Mouse (Mus musculus) urinary bladder, adult 2 months (tissue): ENCODE measurements around the gene Sun1. TPM values are rescaled to one million over a fixed set of nuclear protein-coding genes. Genes with fewer than 3 reads are reported as not detected.

Experiments
- DNase-seq: peaks from one replicate; pipeline ENCODE4 v3.0.0; 2022; ENCODE audit warnings: low spot score
- polyA plus RNA-seq: library from polyadenylated mRNA; depleted of rRNA; stranded (reverse); fragments of >200 nt; gene quantifications from 2 replicates; pipeline ENCODE4 v1.2.3, GENCODE M21; 2012

Gene Sun1
- polyA plus RNA-seq, 1 experiment: 91.7 TPM

DNA sequence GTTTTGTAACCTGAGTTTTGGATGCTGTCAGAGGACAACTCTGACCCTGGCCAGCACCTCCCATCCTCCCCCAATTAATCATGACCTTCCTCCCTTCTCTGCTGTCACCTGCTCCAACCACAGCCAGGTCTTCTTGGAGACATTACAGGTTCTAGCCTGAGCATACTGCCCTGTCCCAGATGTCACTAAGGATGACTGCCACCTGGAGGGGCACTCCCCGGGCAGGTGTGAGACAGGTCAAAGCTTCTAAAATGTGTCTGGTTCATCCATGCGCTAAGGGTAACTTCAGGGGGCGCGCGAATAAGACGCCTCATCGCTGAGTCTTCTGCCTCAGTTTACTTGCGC, 51.3 kb downstream of the Sun1 start:
- DNase-seq: no peak

DNA sequence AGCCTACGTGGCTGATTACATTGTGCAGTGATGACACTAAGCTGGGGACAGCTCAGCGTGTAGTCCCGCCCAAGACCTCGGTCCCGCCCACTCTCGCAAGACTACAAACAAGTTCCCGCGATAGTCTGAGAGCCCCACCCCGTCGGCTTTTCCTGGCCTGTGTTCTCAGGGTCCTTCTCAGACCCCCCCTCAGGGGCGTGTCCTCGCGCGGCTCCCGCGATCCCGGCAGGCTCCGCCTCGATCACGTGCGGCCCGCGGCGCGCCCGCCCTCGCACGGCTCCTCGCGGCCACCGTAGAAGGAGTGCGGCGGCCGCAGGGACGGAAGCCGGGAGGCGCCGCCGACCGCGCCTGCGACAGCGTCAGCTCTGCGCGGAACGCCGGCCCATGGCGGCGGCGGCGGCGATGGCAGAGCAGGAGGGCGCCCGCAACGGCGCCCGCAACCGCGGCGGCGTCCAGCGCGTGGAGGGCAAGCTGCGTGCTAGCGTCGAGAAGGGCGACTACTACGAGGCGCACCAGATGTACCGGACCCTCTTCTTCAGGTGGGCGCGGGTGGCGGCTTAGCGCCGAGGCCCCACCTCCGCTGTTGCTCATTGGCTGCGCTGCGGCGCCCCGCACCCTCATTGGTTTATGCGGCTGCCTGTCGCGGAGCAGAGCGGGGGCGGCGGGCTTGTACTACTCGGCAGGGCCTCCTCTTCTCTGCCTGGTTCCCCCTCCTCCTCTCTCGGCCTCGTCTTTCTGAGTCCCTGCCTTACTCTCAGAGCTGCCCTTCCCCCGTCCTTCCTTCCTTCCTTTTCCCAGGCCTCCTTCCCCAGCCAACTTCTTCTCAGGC, 51.9 kb downstream of the Sun1 start, which contains the start of gene Get4:
Get4 (plus strand) TSS at position 244 of the 829 bp plus-strand sequence.
- DNase-seq: peak; percentile 99

DNA sequence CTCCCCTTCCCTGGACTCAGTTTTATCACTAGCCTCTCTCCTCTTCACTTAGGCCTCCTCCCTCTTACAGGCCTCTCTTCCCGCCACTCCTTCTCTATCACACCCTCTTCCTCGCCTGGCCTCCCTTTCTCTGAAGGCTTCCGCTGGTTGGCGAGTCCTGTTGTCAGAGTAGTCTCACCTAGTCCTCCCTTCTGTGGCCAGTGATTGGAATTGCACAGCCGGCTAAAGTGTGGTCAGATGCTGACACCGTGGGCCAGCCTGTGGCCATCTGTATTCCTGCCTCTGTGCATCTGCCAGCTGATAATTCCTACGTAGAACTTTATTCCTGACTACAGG, 52.4 kb downstream of the Sun1 start:
- no peak for DNase-seq

DNA sequence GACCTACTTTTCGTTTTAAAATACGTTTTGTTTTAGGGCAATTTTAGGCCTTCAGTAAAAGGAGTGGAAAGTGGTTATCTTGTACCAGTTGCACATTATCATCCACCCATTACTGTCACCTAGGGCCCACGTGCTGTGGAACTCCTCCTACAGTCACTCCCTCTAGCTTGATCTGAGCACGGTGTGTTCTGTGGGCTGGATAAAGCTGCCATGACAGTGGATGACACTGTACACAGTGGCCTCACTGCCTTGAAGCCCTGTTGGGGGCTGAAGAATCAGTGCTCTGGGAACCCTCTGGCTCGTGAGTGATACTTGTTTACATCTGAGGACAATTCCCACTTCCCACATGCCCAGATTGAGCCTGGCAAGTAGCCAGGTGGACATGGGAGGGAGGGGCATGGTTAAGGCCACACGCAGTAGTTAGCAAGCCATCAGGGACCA, 52.9 kb downstream of the Sun1 start:
- no peak for DNase-seq

DNA sequence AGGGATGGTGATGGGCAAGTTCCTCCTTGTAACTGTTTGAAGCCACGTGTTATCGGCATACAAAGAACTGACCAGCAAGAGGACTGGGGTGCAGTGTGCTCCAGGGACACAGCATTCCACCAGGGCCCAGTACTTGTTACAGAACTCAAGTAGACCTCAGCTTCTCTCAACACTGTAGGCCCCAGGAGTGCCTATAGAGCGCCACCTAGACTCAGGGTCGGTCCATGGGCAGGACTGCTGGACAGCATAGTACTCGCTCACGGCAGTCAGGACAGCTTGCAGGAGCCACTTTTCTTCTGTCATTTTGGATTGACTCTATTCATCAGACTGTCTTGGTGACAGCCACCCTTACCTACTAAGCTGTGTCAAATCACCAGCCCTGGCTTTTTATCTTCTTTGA, 54.5 kb downstream of the Sun1 start:
- no peak for DNase-seq

DNA sequence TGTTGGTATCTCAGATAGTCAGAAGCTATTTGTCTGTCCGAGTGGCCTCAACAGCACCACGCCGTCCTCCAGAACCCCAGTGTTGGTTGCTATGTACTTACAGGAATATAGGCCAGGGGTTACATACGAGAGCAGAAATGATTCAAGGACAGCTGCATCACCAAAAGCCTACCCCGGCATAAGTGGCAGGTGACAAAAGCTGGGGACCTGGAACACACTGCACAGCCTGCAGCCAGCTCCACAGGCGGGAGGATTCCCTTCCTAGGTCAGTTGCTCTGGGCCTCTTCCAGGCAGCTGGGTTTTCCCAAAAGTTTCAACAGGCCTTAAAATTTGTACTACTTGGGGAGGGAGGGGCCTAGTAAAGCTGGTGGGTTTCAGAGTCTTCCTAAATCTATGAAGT, 55.3 kb downstream of the Sun1 start:
- no peak for DNase-seq

DNA sequence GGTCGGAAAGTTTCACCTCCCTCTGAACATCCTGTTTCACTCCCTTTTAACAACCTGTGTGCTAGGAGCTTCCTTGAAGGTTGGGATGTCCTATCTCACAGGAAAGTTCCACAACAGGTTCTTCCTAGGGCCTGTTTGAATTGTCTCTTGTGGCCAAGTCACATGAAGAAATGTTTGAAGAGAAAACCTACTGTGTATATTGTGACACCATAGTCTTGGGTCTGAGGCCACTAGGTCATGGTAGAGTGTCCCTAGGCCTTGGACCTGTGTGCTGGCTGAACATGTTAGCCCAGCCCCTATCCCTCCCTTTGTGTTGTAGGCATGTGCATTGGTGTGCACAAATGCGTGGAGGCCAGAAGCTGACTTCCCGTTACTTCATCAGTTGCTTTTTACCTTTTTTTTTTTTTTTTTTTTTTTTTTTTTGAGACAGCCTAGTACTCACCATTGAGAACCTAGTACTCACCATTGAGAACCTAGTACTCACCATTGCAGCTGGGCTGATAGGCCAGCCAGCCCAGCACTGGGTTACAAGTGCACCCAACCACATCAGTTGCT, 55.9 kb downstream of the Sun1 start:
- no peak for DNase-seq

DNA sequence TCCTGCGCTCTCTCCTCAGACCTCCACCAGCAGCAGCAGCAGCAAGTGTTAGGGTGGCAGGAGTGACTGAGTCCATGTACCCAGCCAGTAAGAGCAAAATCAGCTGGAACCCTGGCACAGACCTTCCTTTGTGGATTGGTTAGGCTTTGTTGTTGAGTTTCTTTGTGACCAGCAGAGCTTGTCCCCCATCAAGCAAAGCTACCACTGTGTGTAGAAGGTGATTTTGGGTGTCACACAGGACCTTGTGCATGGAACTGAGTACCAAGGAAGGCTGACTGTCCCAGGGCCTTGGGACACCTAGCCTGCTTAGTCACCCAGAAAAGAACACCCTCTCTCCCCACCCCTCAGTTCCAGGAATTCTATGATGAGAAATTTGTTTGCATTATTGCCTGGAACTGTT, 56.8 kb downstream of the Sun1 start:
- no peak for DNase-seq

DNA sequence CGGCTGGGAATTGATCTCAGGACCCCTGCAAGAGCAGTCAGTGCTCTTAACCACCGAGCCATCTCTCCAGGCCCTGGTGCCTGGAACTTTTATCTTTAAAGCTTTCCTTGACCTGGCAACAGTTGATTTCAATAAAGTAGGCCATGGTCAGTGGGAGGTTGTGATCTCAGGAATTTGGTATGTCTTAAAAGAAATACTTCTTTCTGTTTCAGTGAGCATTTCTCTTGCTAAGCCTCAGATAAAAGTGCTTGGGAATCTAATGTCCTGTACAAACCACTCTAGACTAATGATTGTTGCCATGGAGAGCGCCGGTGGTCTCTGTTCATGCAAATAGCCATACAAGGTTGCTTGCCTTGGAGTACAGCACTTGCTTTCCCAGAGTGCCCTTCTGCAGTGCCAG, 57.4 kb downstream of the Sun1 start:
- DNase-seq: no peak

DNA sequence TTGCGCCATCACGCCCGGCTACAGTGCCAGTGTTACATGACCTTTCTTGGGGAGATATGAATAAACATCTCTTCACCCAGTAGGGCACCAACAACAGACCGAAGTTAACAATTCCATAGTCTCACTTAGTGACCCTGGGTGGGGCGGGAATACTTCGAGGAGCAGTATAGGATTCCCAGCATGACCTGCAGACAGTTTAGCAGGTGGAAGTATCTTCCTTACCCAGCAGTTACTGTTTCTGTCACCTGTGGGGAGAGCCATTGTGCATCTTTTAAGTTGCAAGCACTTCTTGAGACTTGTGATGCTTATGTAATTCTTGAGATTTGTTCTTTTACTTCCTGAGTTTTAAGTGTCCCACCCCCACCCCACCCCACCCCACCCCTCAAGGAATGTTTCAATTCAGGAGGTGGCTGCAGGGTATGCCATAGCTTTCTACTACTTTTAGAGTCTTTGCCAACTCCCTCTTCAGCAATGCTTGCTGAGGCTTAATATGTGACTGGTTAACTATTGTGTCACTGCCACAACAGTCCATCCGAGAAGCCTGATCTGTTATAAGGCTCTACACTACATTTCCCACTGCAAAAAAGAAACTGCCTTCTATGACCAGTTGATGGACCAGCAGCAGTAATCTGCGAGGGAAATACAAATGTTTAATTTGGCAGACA, 58.1 kb downstream of the Sun1 start:
- no peak for DNase-seq

DNA sequence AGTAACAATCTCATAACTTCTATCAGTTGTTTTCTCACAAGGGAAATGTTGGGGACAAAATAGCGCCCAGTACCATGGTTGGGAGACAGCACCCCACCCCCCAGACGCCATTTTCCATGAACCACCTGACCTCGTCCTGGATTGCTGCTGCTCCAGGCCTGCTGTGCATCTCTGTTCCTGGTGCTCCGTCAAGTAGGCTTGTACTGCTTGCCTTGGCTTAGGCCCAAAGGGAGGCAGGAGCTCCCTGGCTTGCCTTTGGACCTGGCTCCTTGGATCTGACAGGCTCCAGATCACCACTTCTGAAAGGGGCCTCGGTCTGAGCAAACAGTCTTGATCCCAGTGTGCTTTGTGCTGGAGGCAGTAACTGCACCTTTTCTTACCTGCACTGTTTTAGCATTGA, 59.4 kb downstream of the Sun1 start:
- DNase-seq: no peak

DNA sequence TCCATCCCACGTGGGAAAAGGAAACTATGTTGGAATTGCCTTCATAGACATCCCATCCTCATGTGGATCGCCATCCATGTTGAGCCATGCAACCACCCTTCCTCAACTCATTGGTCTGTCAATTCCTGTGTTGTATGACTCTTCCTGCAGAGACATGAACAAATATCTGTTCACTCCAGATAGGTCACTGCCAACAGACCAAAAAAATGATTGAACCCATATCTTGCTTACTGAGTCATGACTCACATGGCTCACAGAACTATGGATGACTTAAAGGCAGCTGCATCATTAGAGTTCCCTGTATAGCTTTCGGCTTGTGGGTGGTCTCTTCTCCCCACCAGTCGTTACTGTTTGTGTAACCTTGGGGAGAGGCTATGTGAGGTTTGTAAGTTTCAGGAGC, 61.0 kb downstream of the Sun1 start:
- no peak for DNase-seq

DNA sequence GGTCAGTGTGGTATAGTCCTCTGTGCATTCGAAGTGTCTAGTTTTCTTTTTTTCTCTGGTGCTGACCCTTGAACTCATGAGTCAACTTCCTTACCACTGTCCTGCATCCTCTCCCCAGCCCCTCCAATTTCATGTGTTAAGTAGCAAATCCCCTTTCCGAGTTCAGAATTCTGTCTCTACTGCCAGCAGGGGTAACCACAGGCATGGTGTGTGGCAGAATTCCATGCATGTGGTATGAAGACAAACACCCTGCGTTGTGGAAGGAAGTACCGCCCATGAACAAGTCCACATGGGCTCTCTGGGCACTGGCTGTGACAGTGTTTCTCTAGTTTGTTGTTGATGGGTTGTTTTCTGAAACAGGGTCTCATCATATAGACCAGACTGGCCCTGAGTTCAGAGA, 67.2 kb downstream of the Sun1 start:
- DNase-seq: no peak

DNA sequence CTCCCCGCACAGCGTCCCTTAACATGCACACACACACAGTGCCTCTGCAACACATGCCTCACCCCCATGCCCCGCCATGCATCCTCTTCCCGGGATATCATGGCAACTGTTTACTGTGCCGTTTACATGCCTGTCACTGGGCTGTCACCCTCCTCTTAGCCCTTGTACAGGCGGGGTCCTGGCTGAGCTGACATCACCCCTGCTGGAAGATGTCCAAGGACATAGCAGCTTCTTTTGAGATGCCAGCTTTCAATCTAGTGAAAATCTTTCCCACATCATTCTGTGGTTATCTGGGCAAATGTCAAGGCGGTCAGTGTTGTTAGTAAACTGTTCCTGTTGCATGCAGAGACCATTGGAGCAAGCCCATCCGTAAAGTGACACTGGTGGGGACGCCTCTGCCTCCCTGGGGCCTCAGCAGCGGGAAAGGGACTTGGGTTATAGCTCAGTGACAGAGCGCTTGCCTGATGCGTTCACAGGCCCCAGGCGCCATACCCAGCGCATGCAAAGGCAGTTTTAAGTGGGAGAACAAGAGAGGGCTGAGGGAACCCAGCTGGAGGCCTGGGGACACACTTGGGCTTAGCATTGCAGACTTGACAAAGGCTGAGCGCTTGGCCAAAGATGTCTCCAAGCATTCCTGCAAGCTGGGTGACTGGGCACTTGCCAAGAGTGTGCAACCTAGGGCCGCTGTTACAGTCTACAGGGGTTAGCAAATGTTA, 70.5 kb downstream of the Sun1 start:
- DNase-seq: no peak

DNA sequence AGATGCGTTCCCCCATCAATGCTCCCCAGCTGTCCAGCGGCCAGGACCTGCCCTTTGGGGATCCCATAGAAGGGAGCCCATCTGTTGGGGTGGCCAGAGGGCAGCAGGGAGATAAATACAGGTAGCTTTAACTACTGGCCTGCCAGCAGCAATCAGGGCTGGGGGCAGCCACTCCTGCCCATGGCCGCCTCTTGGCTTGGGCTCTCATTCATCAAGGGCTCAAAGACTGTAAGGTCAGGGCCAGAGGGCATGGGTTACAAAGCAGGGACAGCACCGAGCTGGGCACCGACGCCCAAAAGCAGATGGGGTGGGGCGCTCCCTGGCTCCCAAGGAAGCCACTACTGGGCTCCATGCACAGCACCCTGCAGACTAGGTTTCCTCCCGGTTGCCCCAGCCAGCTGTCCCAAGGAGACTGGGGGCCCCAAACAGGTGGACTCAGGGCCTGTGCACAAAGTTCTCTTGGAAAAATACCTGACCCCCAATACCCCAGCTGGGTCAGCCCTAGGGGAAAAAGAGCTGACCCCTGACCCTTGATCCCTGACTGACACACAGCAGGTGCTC, 71.6 kb downstream of the Sun1 start:
- DNase-seq: no peak

DNA sequence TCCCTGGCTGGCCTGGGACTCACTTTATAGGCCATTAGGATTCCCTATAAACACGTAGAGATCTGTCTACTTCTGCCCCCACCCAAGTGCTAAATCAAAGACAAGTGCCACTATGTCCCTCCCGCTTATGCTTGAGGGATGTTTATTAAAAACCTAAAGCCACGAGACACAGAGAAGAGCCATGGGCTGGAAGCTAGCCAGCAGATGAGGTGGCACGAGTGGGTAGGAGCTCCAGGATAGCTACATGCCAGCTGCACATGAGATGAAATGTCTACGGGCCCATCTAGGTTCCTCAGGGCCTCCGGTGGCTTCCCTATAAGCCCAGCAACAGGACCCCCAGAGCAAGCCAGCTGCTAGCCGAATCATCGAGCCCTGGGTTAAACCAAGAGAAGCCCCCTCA, 76.8 kb downstream of the Sun1 start:
- DNase-seq: no peak

DNA sequence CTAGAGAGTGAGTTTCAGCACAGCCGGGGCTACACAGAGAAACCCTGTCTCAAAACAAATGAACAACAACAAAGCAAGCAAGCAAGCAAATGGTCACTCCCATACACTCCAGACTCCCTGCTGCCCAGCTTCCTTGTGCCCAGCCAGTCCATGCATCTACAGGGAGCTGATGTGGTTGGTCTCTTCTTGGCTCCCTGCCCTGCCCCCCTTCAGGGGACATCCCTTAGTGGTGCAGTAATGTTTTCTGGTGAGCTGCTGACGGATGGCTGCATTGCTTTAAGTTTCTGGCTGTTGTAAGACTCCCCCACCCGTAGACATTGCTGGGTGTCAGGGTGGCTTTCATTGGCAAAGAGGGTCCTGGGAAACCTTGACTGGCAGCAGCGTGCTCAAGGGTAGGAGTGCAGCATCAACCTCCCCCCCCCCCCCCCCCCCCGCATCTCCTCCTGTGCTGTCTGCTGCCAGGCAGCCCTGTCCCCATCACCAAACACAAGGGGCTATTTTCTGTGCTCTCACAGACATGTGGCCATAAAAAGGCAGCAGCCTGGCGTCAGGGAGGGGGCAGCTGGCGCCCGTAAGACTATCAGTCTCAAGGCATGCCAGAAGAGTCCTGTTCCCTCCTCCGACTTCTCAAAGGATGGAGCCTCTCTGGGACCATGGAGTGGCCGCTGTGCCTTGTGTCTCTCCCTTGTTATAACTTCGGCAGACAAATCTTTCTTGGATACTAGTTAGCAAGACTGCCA, 81.1 kb downstream of the Sun1 start:
- DNase-seq: no peak

DNA sequence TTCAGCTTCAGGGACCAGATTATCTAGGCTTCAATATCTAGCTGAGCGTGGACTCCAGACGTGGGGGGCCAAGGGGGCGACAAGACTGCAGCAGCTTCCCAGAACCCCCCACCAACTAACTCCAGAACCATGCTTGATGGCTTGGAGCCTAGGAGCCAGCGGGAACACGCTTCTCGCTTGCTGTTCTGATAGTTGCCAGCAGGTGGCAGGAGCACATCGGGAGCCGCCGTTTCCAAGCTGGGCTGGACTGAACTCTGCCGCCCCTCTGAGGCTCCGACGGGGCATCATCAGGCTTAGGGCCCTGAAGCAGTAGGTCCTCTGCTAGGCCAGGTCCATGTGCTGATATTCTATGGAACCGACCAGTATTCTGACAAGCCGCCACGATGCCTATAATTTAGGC, 81.8 kb downstream of the Sun1 start:
- peak; percentile 77 for DNase-seq

DNA sequence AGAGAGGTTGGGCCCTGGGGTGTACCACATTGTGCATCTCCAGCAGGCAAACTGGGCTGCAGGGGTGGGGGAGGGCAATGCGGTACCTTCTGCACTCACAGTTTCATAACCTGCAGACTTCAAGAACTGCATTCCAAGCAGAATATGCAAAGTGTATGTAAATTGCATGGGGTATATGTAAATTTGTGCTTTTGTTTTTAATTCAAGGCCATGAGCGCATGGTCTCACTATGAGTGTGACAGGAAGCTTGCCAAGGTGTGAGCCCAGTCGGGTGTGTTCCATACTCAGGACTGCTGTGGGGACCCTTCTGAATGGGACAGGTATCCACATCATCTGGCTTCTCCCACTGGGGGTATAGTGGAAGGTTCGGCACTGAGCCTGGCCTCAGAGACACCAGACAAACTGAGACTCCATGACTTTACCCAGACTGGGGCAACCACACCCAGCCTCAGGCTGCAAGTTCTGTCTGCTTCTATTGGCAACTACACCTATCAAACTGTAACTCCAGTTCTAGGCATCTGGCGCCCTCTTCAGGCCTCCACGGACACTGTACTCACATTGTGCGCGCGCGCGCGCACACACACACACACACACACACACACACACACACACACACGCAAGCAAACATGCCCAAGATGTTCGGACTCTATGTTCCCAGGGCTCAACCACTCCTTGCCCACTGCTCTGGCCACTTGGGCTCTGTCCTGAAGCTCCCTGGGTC, 83.2 kb downstream of the Sun1 start:
- DNase-seq: no peak

DNA sequence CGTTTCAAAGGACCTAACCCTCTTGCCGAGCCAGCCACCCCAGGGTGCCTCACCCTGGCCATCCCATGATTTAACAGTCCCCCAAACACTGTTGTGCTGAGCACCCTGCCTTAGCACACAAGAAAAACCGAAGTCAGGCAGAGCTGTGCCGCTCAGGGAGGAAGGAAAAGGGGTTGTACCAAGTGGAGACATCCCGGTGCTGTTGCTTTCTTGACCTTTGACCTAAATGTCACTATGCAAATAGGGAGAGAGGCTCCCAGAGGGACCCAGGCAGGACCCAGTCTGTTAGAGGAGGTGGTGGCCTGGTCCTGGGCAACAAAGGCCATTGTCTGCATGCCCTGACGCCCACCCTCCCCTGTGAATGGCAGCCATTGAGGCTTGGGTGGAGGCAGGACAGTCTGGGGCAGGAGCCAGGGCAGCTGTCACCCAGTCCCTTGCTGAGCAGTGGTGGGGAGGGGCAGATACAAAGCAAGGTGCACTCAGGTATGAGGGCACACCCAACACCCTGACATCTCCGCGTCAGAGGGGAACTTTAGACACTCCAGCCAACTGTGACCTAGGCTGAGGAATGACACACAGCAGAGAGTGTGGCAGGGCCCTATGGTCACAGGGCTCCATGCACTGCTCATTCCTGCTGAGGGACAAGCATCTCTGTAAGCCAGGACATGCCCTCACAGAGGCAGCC, 85.1 kb downstream of the Sun1 start:
- DNase-seq: no peak
